Mouse (Mus musculus) E14TG2a.4 (cell line): ENCODE measurements around the gene Rab4b.

Source experiments
- CTCF ChIP-seq: conservative IDR thresholded peaks from 2 replicates; pipeline ENCODE4 v1.5.1; 2014; ENCODE audit warnings: low read length
- POU5F1 ChIP-seq: IDR thresholded peaks from 2 replicates; pipeline ENCODE4 v1.6.1; 2014; ENCODE audit warnings: low read length, borderline replicate concordance

DNA sequence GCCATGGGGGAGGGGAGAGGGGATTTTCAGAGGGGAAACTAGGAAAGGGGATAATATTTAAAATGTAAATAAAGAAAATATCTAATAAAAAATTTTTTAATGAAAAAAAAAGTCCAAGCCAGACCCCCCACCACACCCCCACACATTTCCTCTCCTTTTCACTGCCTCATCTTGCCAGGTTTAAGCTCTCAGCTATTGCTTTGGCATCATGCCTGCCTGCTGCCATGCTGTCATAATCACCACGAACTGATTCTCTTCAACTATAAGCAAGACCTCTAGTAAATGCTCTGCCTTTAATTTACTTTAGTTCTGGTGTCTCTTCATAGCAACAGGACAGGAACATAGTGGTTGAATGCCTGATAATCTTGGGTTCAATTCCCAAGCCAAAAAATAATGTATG is 3.8 kb upstream of the Rab4b start:
- TF ChIP-seq CTCF = no peak
- no peak for TF ChIP-seq POU5F1
